Mouse (Mus musculus) MEL (cell line): ENCODE data around the gene Slc7a8.

Source experiments
- CTCF ChIP-seq, 3 experiments: IDR thresholded peaks in 2 of 3; conservative IDR thresholded peaks in 1 of 3; 2 replicates each; pipeline ENCODE4 v1.5.1; 2011 to 2012; ENCODE audit warnings: low read length in 3 of 3, low read depth in 2 of 3, mild to moderate bottlenecking in 2 of 3, improper control_type of control experiment in 1 of 3, inconsistent platforms in 1 of 3, mixed read lengths in 1 of 3, moderate library complexity in 1 of 3; ENCODE audit not compliant: control insufficient read depth in 1 of 3, insufficient read depth in 1 of 3, poor library complexity in 1 of 3, severe bottlenecking in 1 of 3
- ETS1 ChIP-seq: IDR thresholded peaks from 2 replicates; pipeline ENCODE4 v1.6.1; 2012; ENCODE audit warnings: low read depth, mild to moderate bottlenecking, inconsistent platforms, low read length, improper control_type of control experiment, moderate library complexity
- GATA1 ChIP-seq: IDR thresholded peaks from 2 replicates; pipeline ENCODE4 v1.6.1; 2011; ENCODE audit warnings: low read depth, low read length, improper control_type of control experiment
- MAFK ChIP-seq: IDR thresholded peaks from 2 replicates; pipeline ENCODE4 v1.6.1; 2011; ENCODE audit warnings: low read depth, mild to moderate bottlenecking, low read length, improper control_type of control experiment, borderline replicate concordance
- MAZ ChIP-seq: IDR thresholded peaks from 2 replicates; pipeline ENCODE4 v1.6.1; 2012; ENCODE audit warnings: low read depth, mild to moderate bottlenecking, inconsistent platforms, low read length, improper control_type of control experiment
- MEF2A ChIP-seq: IDR thresholded peaks from 2 replicates; pipeline ENCODE4 v1.6.1; 2014; ENCODE audit warnings: low read depth, mild to moderate bottlenecking, inconsistent platforms, low read length, improper control_type of control experiment; ENCODE audit not compliant: poor library complexity, insufficient replicate concordance, severe bottlenecking; ENCODE audit errors: extremely low read depth
- POLR2A ChIP-seq, 2 experiments: IDR thresholded peaks; 2 replicates each; pipeline ENCODE4 v1.6.1; 2011 to 2012; ENCODE audit warnings: low read length in 2 of 2, mild to moderate bottlenecking in 2 of 2, control low read depth in 1 of 2, improper control_type of control experiment in 1 of 2, low read depth in 1 of 2, moderate library complexity in 1 of 2; ENCODE audit not compliant: control insufficient read depth in 1 of 2, insufficient read depth in 1 of 2, poor library complexity in 1 of 2
- POLR2AphosphoS2 ChIP-seq: IDR thresholded peaks from 2 replicates; pipeline ENCODE4 v1.6.1; 2011; ENCODE audit warnings: low read length, improper control_type of control experiment
- TAL1 ChIP-seq: IDR thresholded peaks from 2 replicates; pipeline ENCODE4 v1.6.1; 2012; ENCODE audit warnings: mild to moderate bottlenecking, inconsistent platforms, low read length, moderate library complexity, mixed read lengths
- TBP ChIP-seq: IDR thresholded peaks from 2 replicates; pipeline ENCODE4 v1.8.0; 2011; ENCODE audit warnings: low read depth, low read length, improper control_type of control experiment
- UBTF ChIP-seq: IDR thresholded peaks from 2 replicates; pipeline ENCODE4 v1.6.1; 2012; ENCODE audit warnings: low read depth, mild to moderate bottlenecking, inconsistent platforms, low read length, improper control_type of control experiment, moderate library complexity, borderline replicate concordance; ENCODE audit not compliant: insufficient read depth
- USF1 ChIP-seq: IDR thresholded peaks from 2 replicates; pipeline ENCODE4 v1.6.1; 2014; ENCODE audit warnings: low read depth, mild to moderate bottlenecking, inconsistent platforms, low read length, improper control_type of control experiment, moderate library complexity
- USF2 ChIP-seq, 2 experiments: IDR thresholded peaks; 2 replicates each; pipeline ENCODE4 v1.6.1; 2011 to 2012; ENCODE audit warnings: improper control_type of control experiment in 2 of 2, low read length in 2 of 2, borderline replicate concordance in 1 of 2, inconsistent platforms in 1 of 2, low read depth in 1 of 2, mild to moderate bottlenecking in 1 of 2; ENCODE audit not compliant: insufficient read depth in 1 of 2
- ZNF384 ChIP-seq: IDR thresholded peaks from 2 replicates; pipeline ENCODE4 v1.6.1; 2012; ENCODE audit warnings: low read depth, mild to moderate bottlenecking, inconsistent platforms, low read length, improper control_type of control experiment

DNA sequence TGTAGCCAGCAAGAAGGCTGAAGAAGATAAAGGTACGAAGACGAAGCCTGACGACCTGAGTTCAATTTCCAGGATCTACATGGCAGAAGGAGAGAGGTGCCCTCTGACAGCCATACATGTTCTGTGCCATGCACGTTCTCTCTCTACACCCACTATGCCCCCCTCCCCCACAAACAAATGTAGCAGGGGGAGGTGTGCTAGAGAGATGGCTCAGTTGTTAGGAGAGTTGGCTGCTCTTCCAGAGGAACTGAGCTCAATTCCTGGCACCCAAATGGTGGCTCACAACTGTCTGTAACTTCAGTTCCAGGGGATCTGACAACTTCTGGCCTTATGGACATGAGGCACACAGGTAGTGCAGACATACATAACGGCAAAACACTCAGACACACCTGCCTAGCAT, 105.5 kb downstream of the Slc7a8 start:
- TF ChIP-seq POLR2A (IDR thresholded peaks at IDR 0.05; ENCODE audit: control insufficient read depth in 1 of 2, insufficient read depth in 1 of 2, low read depth in 1 of 2, low read length in 2 of 2, poor library complexity in 1 of 2) = no peak
- TF ChIP-seq MEF2A = no peak
- no peak for TF ChIP-seq TAL1
- TF ChIP-seq USF1 = no peak
- no peak for TF ChIP-seq TBP
- TF ChIP-seq USF2 (IDR thresholded peaks at IDR 0.05; ENCODE audit: borderline replicate concordance in 1 of 2, insufficient read depth in 1 of 2, low read depth in 1 of 2, low read length in 2 of 2) = no peak
- no peak for TF ChIP-seq CTCF (IDR thresholded peaks at IDR 0.05 in 2 of 3, conservative IDR thresholded peaks at IDR 0.05 in 1 of 3; ENCODE audit: control insufficient read depth in 1 of 3, insufficient read depth in 1 of 3, low read depth in 2 of 3, low read length in 3 of 3, poor library complexity in 1 of 3, severe bottlenecking in 1 of 3)
- no peak for TF ChIP-seq UBTF
- no peak for TF ChIP-seq ZNF384
- TF ChIP-seq MAFK = no peak
- TF ChIP-seq POLR2AphosphoS2 = no peak
- no peak for TF ChIP-seq GATA1
- no peak for TF ChIP-seq ETS1
- no peak for TF ChIP-seq MAZ
